ENCODE assay signal across 26 mouse cellular contexts in the genomic region with DNA sequence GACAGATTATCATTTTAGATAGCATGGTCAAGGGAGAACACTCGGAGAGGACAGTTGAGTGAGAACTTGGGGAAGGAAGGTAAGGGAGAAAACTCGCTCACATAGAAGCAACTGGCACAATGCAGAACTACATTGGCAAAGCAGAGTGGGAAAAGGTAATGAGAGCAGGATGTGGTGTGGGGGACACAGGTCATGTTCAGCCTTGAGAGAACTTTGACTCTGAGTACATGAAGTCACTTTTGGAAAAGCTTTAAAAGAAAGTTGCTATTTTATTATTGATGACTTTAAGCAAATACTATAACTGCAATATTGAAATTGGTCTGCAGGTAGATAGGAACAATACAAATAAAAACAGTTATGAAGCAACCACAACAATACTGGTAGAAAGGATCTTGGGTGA.
"Had no signal": no experiment of that assay in that cellular context is flagged by ENCODE, and none has a peak within 500 bp of the region (broad histone marks: within the 10 kb centered on the region; RNA-seq: fewer than 3 reads in every experiment).

No protein-coding gene starts in this region.

- H3K27me3 ChIP-seq: embryonic facial prominence, embryonic 12.5 days; embryonic facial prominence, embryonic 13.5 days; embryonic facial prominence, embryonic 15.5 days; forebrain, embryonic 12.5 days; forebrain, embryonic 13.5 days; forebrain, embryonic 15.5 days had no signal

- H3K4me1 ChIP-seq: embryonic facial prominence, embryonic 10.5 days; embryonic facial prominence, embryonic 12.5 days; embryonic facial prominence, embryonic 13.5 days; embryonic facial prominence, embryonic 15.5 days; forebrain, embryonic 10.5 days; forebrain, embryonic 12.5 days; forebrain, embryonic 13.5 days; forebrain, embryonic 15.5 days had no signal

- H3K9ac ChIP-seq: embryonic facial prominence, embryonic 12.5 days; embryonic facial prominence, embryonic 13.5 days; embryonic facial prominence, embryonic 15.5 days; forebrain, embryonic 12.5 days; forebrain, embryonic 13.5 days; forebrain, embryonic 15.5 days; forebrain, postnatal 0 days had no signal

- H3K36me3 ChIP-seq: embryonic facial prominence, embryonic 10.5 days; embryonic facial prominence, embryonic 12.5 days; embryonic facial prominence, embryonic 13.5 days; embryonic facial prominence, embryonic 15.5 days; forebrain, embryonic 10.5 days; forebrain, embryonic 12.5 days; forebrain, embryonic 15.5 days had no signal

- H3K4me3 ChIP-seq: embryonic facial prominence, embryonic 10.5 days; embryonic facial prominence, embryonic 12.5 days; embryonic facial prominence, embryonic 13.5 days; embryonic facial prominence, embryonic 15.5 days; erythroblast, embryonic 14.5 days; forebrain, embryonic 10.5 days; forebrain, embryonic 12.5 days; forebrain, embryonic 13.5 days; forebrain, embryonic 15.5 days; gastrocnemius, adult 2 months; heart, adult 2 months had no signal

- DNase-seq: cerebellum, adult 8-10 months; cerebellum, adult 9-10 months; cerebellum, adult 9-11 months; cerebellum, postnatal 10 days; cerebellum, postnatal 14 days; cerebellum, postnatal 25 days; cerebellum, postnatal 36 days; embryo, embryonic 11 days; forebrain, postnatal 0 days; gastrocnemius, adult 2 months; gastrocnemius, postnatal 10 days; gastrocnemius, postnatal 14 days; gastrocnemius, postnatal 25 days; gastrocnemius, postnatal 36 days; heart, adult 11 months; heart, adult 18-20 months; heart, adult 2 months had no signal

- H3K27ac ChIP-seq: embryonic facial prominence, embryonic 10.5 days; embryonic facial prominence, embryonic 12.5 days; embryonic facial prominence, embryonic 13.5 days; embryonic facial prominence, embryonic 15.5 days; forebrain, embryonic 10.5 days; forebrain, embryonic 12.5 days; forebrain, embryonic 13.5 days; forebrain, embryonic 15.5 days; gastrocnemius, adult 2 months; heart, adult 2 months had no signal
